ENCODE assay signal across 13 mouse cellular contexts in genomic region chr6:93014534-93014933, GRCm38 (mm10).
DNase-seq lines count a peak whose midpoint lies in the region; ATAC-seq lines count a peak whose summit lies in the region.
"Had no signal": no experiment of that assay in that cellular context is flagged by ENCODE, and none has a peak within 500 bp of the region (broad histone marks: within the 10 kb centered on the region; RNA-seq: fewer than 3 reads in every experiment).

No protein-coding gene starts in this region.

- 67% methylated on average over 1 of the region's 1 CpGs for WGBS in kidney, embryonic 15.5 days
- WGBS in liver, embryonic 16.5 days (ENCODE audit: insufficient replicate concordance) = 40% methylated on average over 1 of the region's 1 CpGs
- whole genome bisulfite sequencing in midbrain, embryonic 11.5 days = 85% methylated on average over 1 of the region's 1 CpGs

- peak; percentile 64; the same call in 1 of the 2 replicates for ATAC-seq in kidney, embryonic 15.5 days (replicated peaks; ENCODE audit: low FRiP score)
- peak; percentile 90 for ATAC-seq in liver, embryonic 16.5 days (ENCODE audit: low read depth)
- no peak for ATAC-seq in midbrain, embryonic 11.5 days (ENCODE audit: low FRiP score)

- H3K4me1 ChIP-seq in kidney, embryonic 15.5 days = peaks cover 6% of the 10 kb centered on the region
- H3K4me1 ChIP-seq in liver, embryonic 16.5 days (ENCODE audit: control insufficient read depth, low read depth, low read length) = no peaks in the 10 kb centered on the region
- no peaks in the 10 kb centered on the region for H3K4me1 ChIP-seq in midbrain, embryonic 11.5 days (ENCODE audit: control insufficient read depth, insufficient read depth, low read length)
- H3K4me1 ChIP-seq: hindbrain, embryonic 15.5 days had no signal

- no peak overlapping the region for H3K27ac ChIP-seq in kidney, embryonic 15.5 days
- no peak overlapping the region for H3K27ac ChIP-seq in liver, embryonic 16.5 days (ENCODE audit: low read length)
- no peak overlapping the region for H3K27ac ChIP-seq in midbrain, embryonic 11.5 days (ENCODE audit: low read depth, low read length)
- H3K27ac ChIP-seq: hindbrain, embryonic 15.5 days; limb, embryonic 15.5 days had no signal

- no peaks in the 10 kb centered on the region for H3K36me3 ChIP-seq in kidney, embryonic 15.5 days
- H3K36me3 ChIP-seq in liver, embryonic 16.5 days (ENCODE audit: control insufficient read depth, insufficient read depth) = no peaks in the 10 kb centered on the region
- H3K36me3 ChIP-seq in midbrain, embryonic 11.5 days (ENCODE audit: control insufficient read depth, insufficient read depth, low read length) = no peaks in the 10 kb centered on the region
- H3K36me3 ChIP-seq: hindbrain, embryonic 15.5 days; limb, embryonic 15.5 days had no signal

- peak; percentile 89 for DNase-seq in heart, adult 11 months
- DNase-seq in heart, adult 8-10 months (ENCODE audit: low spot score) = no peak
- DNase-seq in mesoderm, embryonic 11.5 days (ENCODE audit: low read depth, low spot score) = peak; percentile 39
- no peak for DNase-seq in midbrain, embryonic 11.5 days (ENCODE audit: low spot score, missing footprints)
- no peak for DNase-seq in left cerebral cortex, adult 18-20 months (ENCODE audit: low spot score in 2 of 2)
- no peak for DNase-seq in urinary bladder, adult 18-20 months (ENCODE audit: low spot score in 2 of 2)
- DNase-seq: cerebellum, adult 9-10 months; thymus, adult 18-20 months had no signal

- no peak overlapping the region for H3K4me3 ChIP-seq in kidney, embryonic 15.5 days (replicated peaks)
- H3K4me3 ChIP-seq in liver, embryonic 16.5 days (ENCODE audit: low read depth, low read length) = no peak overlapping the region
- H3K4me3 ChIP-seq in midbrain, embryonic 11.5 days (ENCODE audit: low read depth, low read length) = no peak overlapping the region
- H3K4me3 ChIP-seq: hindbrain, embryonic 15.5 days; limb, embryonic 15.5 days had no signal

- H3K27me3 ChIP-seq in kidney, embryonic 15.5 days = no peaks in the 10 kb centered on the region
- no peaks in the 10 kb centered on the region for H3K27me3 ChIP-seq in liver, embryonic 16.5 days (ENCODE audit: control insufficient read depth, insufficient read depth, low read depth, low read length)
- no peaks in the 10 kb centered on the region for H3K27me3 ChIP-seq in midbrain, embryonic 11.5 days (ENCODE audit: control insufficient read depth, insufficient read depth, low read length)
- H3K27me3 ChIP-seq: hindbrain, embryonic 15.5 days; limb, embryonic 15.5 days had no signal

- no peaks in the 10 kb centered on the region for H3K9me3 ChIP-seq in kidney, embryonic 15.5 days (replicated peaks)
- H3K9me3 ChIP-seq in liver, embryonic 16.5 days (replicated peaks; ENCODE audit: control insufficient read depth, low read length) = no peaks in the 10 kb centered on the region
- H3K9me3 ChIP-seq in midbrain, embryonic 11.5 days (ENCODE audit: control insufficient read depth, low read length) = no peaks in the 10 kb centered on the region
- H3K9me3 ChIP-seq: hindbrain, embryonic 15.5 days; limb, embryonic 15.5 days had no signal

- no peak overlapping the region for H3K9ac ChIP-seq in kidney, embryonic 15.5 days
- H3K9ac ChIP-seq in liver, embryonic 16.5 days (ENCODE audit: low read depth, low read length) = no peak overlapping the region
- no peak overlapping the region for H3K9ac ChIP-seq in midbrain, embryonic 11.5 days (ENCODE audit: low read length)
- H3K9ac ChIP-seq: hindbrain, embryonic 15.5 days; limb, embryonic 15.5 days had no signal

- H3K4me2 ChIP-seq in kidney, embryonic 15.5 days = no peak overlapping the region
- no peak overlapping the region for H3K4me2 ChIP-seq in liver, embryonic 16.5 days (ENCODE audit: low read depth, low read length)
- H3K4me2 ChIP-seq in midbrain, embryonic 11.5 days = no peak overlapping the region
- H3K4me2 ChIP-seq: heart, embryonic 11.5 days; hindbrain, embryonic 15.5 days; limb, embryonic 15.5 days had no signal

Comparison
In these comparisons a context has a peak if more than half of its experiments do, and no peak if none do; other contexts are left out.
1. DNase-seq: peak in heart, adult 11 months (single experiment) and mesoderm, embryonic 11.5 days (single experiment); none in heart, adult 8-10 months (single experiment), midbrain, embryonic 11.5 days (single experiment), left cerebral cortex, adult 18-20 months (0 of 2) and urinary bladder, adult 18-20 months (0 of 2).